Mouse (Mus musculus) spleen, adult 2 months (tissue): Measurements from ENCODE around the gene Nkx1-2.

Experiments used
- CTCF ChIP-seq: fragments of 200-500 bp; IDR thresholded peaks from 2 replicates; pipeline ENCODE4 v1.5.1; 2011; ENCODE audit warnings: mild to moderate bottlenecking, inconsistent platforms; ENCODE audit not compliant: insufficient read depth, insufficient read length, insufficient replicate concordance; ENCODE audit errors: extremely low read depth
- POLR2A ChIP-seq: fragments of 200-500 bp; IDR thresholded peaks from 2 replicates; pipeline ENCODE4 v1.6.1; 2011; ENCODE audit warnings: low read depth, low read length, inconsistent platforms

DNA sequence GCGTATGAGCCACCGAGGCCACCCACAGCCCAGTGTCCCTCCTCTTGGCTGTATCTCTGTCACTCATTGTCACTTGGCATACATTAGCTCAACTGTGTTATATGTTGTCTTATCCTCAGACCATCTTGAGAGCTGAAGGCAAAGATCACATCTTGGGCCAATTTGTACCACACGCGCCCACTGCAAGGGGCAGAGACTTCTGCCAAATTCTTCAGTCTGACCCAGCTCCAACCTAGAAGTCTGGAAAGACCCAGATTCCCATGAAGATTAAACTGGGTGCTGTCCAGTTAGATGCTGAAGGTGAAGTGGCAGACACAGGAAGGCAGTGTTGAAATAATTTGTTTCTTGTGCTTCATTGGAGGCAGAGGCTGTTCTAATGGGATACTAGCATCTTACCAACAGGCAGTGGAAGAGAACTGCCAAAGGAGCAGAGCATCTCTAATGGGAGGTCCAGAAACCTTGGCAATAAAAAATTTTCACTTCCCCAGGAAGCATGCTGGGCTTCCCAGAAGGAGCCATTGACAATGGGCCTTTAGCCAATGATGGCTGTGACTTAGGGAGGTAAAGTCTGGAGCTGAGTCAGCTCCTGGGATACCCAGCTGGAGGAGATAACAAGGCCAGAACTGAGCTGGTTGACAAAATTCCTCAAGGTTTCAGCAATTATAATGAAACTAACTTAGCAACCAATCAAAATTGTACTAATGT is 9.0 kb upstream of the Nkx1-2 start:
- no peak for TF ChIP-seq CTCF
- TF ChIP-seq POLR2A: no peak
